Mouse (Mus musculus) lung, adult 2 months (tissue): ENCODE measurements around the gene AC134908.4.
"Not testable (repeated sequence)": the region's sequence is repeated elsewhere in the genome, so short reads cannot be mapped to it uniquely, and the experiment has no call there.

Experiments
- CTCF ChIP-seq: fragments of 200-500 bp; IDR thresholded peaks from 2 replicates; pipeline ENCODE4 v1.5.1; 2011; ENCODE audit warnings: mild to moderate bottlenecking, low read length, control low read depth; ENCODE audit not compliant: insufficient read depth
- POLR2A ChIP-seq: fragments of 200-500 bp; IDR thresholded peaks from 2 replicates; pipeline ENCODE4 v1.6.1; 2011; ENCODE audit warnings: low read depth, mild to moderate bottlenecking, control low read depth, low read length, borderline replicate concordance; ENCODE audit errors: extremely low read depth

DNA sequence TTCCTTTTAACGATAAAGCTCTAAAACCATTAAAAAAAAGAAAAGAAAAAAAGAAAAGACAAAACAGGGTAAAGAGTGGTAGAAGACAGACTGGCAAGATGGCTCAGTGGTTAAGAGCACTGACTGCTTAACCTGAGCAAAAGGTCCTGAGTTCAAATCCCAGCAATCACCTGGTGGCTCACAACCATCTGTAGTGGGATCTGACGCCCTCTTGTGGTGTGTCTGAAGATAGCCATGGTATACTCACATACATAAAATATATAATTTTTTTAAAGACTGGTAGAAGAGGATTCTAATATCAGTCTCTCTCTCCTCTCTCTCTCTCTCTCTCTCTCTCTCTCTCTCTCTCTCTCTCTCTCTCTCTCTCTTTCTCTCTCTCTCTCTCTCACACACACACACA, 12.0 kb upstream of the AC134908.4 start:
- TF ChIP-seq CTCF, POLR2A: not testable (repeated sequence)
